Mouse (Mus musculus) ES-E14 (cell line): ENCODE data around the gene Tbck. TPM values are rescaled to one million over a fixed set of nuclear protein-coding genes. Genes with fewer than 3 reads are reported as not detected.

Source experiments
- DNase-seq: peaks from one replicate; pipeline ENCODE4 v3.0.0-alpha.2; 2013; ENCODE audit warnings: low read depth, low spot score
- H3K27ac ChIP-seq: 2 replicates; pipeline ENCODE4 v1.5.1; 2012; ENCODE audit warnings: low read depth, mild to moderate bottlenecking, low read length, moderate library complexity, mixed read lengths; ENCODE audit not compliant: poor library complexity, insufficient read depth, severe bottlenecking
- H3K36me3 ChIP-seq: 2 replicates; pipeline ENCODE4 v1.6.1; 2012; ENCODE audit warnings: mild to moderate bottlenecking, low read length, moderate library complexity, mixed read lengths; ENCODE audit not compliant: control insufficient read depth, poor library complexity, insufficient read depth, severe bottlenecking
- H3K4me1 ChIP-seq, 2 experiments: fragments of 150-350 bp in 1 of 2; sonication (generic) in 1 of 2; 2 replicates each; pipeline ENCODE4 v1.6.1; 2012; ENCODE audit warnings: low read length in 2 of 2, mild to moderate bottlenecking in 1 of 2, mixed read lengths in 1 of 2; ENCODE audit not compliant: control insufficient read depth in 2 of 2, insufficient read depth in 2 of 2, poor library complexity in 1 of 2
- H3K4me3 ChIP-seq, 2 experiments: fragments of 150-350 bp in 1 of 2; sonication (generic) in 1 of 2; 2 replicates each; pipeline ENCODE4 v1.5.1; 2012; ENCODE audit warnings: low read length in 2 of 2, low read depth in 1 of 2, mild to moderate bottlenecking in 1 of 2, mixed read lengths in 1 of 2; ENCODE audit not compliant: insufficient read depth in 1 of 2, poor library complexity in 1 of 2, severe bottlenecking in 1 of 2
- H3K9ac ChIP-seq: 2 replicates; pipeline ENCODE4 v1.6.1; 2012; ENCODE audit warnings: low read depth, mild to moderate bottlenecking, low read length, mixed read lengths; ENCODE audit not compliant: poor library complexity, insufficient read depth, severe bottlenecking
- H3K9me3 ChIP-seq: fragments of 150-350 bp; sonication (generic); 2 replicates; pipeline ENCODE4 v1.6.1; 2012; ENCODE audit warnings: low read depth, mild to moderate bottlenecking, low read length; ENCODE audit not compliant: control insufficient read depth, insufficient read depth
- CHD2 ChIP-seq: IDR thresholded peaks from 2 replicates; pipeline ENCODE4 v1.6.1; 2014; ENCODE audit warnings: mild to moderate bottlenecking, low read depth, low read length, inconsistent platforms
- HCFC1 ChIP-seq: IDR thresholded peaks from 2 replicates; pipeline ENCODE4 v1.6.1; 2012; ENCODE audit warnings: low read length, inconsistent platforms, borderline replicate concordance; ENCODE audit not compliant: insufficient read depth
- MAFK ChIP-seq: IDR thresholded peaks from 2 replicates; pipeline ENCODE4 v1.6.1; 2014; ENCODE audit warnings: mild to moderate bottlenecking, low read depth, low read length, inconsistent platforms; ENCODE audit not compliant: insufficient read depth
- ZC3H11A ChIP-seq: IDR thresholded peaks from 2 replicates; pipeline ENCODE4 v1.6.1; 2012; ENCODE audit warnings: low read depth, mild to moderate bottlenecking, inconsistent platforms, low read length, borderline replicate concordance
- ZNF384 ChIP-seq: IDR thresholded peaks from 2 replicates; pipeline ENCODE4 v1.6.1; 2012; ENCODE audit warnings: low read depth, low read length, inconsistent platforms
- in situ Hi-C, 2 experiments: fragments of 600-800 bp; cut with MboI; formaldehyde crosslinking; loops; one replicate each; pipeline ENCODE4 v1.15.1; 2025; ENCODE audit warnings: low sequenced_read_pairs in 2 of 2, inconsistent platforms in 1 of 2; ENCODE audit not compliant: unreplicated experiment in 2 of 2
- total RNA-seq: library from RNA; depleted of rRNA; stranded (reverse); fragments of 300-350 nt; gene quantifications from 2 replicates; pipeline ENCODE4 v1.2.3, GENCODE M21; 2012

Tbck gene
- total RNA-seq, 1 experiment = 8.4 TPM

DNA sequence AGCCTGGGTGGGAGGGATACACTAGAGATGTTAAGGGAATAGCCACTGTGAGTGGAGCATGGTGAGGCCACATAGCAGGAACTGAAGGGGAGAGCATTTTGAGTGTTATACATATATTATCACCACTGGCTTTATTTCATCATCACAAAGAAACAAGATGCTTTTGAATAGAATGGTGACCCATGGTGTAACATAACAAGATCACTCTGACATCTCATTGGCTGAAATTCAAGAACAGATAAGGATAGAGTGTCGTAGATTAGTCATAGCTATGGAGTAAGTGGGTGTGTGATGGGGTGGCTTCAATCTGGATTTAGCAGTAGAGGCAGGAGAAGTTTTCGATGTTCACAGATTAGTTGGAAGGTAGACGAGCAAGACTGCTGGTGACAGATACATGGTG is 64.8 kb downstream of the Tbck start:
- DNase-seq = no peak
- in situ Hi-C loops = no loop called here
- H3K4me1 ChIP-seq = no peaks in the 10 kb centered on the region
- H3K9ac ChIP-seq = no peak overlapping the region
- no peak overlapping the region for H3K27ac ChIP-seq
- peaks cover 3% of the 10 kb centered on the region; the same call in 1 of the 2 replicates for H3K36me3 ChIP-seq
- H3K9me3 ChIP-seq = no peaks in the 10 kb centered on the region
- no peak overlapping the region for H3K4me3 ChIP-seq
- no peak for TF ChIP-seq CHD2
- no peak for TF ChIP-seq ZNF384
- TF ChIP-seq ZC3H11A = no peak
- TF ChIP-seq MAFK = no peak
- no peak for TF ChIP-seq HCFC1

GRCm38 (mm10) chr3:132752772-132753171 is 68.8 kb downstream of the Tbck start:
- in situ Hi-C loops = no loop called here
- TF ChIP-seq ZNF384 = no peak
- no peak for TF ChIP-seq ZC3H11A

GRCm38 (mm10) chr3:132756274-132756673 is 72.3 kb downstream of the Tbck start:
- peaks cover 6% of the 10 kb centered on the region; the same call in 1 of the 2 replicates for H3K36me3 ChIP-seq
- H3K4me1 ChIP-seq = no peaks in the 10 kb centered on the region
- peak overlapping the region in 1 of 2 experiments; percentile 46; a peak in 1 of 4 replicates for H3K4me3 ChIP-seq
- in situ Hi-C loops = no loop called here
- H3K27ac ChIP-seq = no peak overlapping the region
- TF ChIP-seq HCFC1 = no peak
- TF ChIP-seq ZC3H11A = no peak
- TF ChIP-seq ZNF384 = no peak
- no peak for TF ChIP-seq CHD2
- no peak for TF ChIP-seq MAFK
- no peak overlapping the region; the same call in 1 of the 2 replicates for H3K9ac ChIP-seq
- DNase-seq = no peak
- no peaks in the 10 kb centered on the region for H3K9me3 ChIP-seq

More at GRCm38 (mm10) chr3:132752772-132753171, 68.8 kb downstream of the Tbck start:
- no peak for DNase-seq
- H3K4me1 ChIP-seq = no peaks in the 10 kb centered on the region
- no peak overlapping the region for H3K9ac ChIP-seq
- no peaks in the 10 kb centered on the region for H3K9me3 ChIP-seq
- no peak overlapping the region for H3K4me3 ChIP-seq
- no peak overlapping the region for H3K27ac ChIP-seq
- H3K36me3 ChIP-seq = peaks cover 6% of the 10 kb centered on the region; the same call in 1 of the 2 replicates

DNA sequence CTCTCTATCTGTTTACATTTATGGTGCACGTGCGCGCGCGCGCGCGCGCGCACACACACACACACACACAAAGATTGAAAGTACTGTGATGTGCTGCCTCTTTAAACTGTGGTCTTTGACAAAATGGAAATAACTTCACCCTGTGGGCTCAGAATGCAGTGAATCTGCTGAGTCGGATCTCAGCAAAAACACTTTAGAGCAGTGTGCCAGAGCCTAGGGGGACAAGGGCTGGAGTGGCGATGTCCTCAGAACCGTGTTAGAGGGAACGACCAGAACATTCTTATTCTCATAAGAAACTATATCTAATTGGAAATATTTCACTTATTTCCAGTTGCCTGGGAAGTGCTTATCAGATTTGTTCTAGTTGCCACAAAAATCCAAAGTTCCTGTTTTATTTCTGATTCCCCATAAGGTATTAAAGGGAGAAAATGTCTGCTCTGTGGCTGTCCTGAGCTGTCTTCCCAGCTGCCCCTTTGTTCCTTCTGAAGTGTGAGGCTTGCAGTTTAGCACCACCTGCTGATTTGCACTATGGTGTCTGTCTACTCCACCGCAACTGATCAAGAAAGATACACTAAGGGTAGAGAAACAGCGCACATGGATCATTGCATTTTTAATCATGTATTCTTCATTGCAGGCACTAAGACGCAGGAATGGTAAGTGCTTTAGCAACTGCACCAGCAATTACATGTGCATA is 82.2 kb downstream of the Tbck start:
- H3K4me1 ChIP-seq = no peaks in the 10 kb centered on the region
- H3K9me3 ChIP-seq = no peaks in the 10 kb centered on the region
- H3K9ac ChIP-seq = no peak overlapping the region; the same call in 1 of the 2 replicates
- H3K4me3 ChIP-seq = peak overlapping the region in 1 of 2 experiments; percentile 38; a peak in 1 of 4 replicates
- TF ChIP-seq CHD2 = no peak
- TF ChIP-seq MAFK = 0 out of 2 replicates have a peak, but pooled peaks have one; percentile 14
- no peak for DNase-seq
- no peaks in the 10 kb centered on the region for H3K36me3 ChIP-seq
- no peak overlapping the region for H3K27ac ChIP-seq
- in situ Hi-C loops = no loop called here

DNA sequence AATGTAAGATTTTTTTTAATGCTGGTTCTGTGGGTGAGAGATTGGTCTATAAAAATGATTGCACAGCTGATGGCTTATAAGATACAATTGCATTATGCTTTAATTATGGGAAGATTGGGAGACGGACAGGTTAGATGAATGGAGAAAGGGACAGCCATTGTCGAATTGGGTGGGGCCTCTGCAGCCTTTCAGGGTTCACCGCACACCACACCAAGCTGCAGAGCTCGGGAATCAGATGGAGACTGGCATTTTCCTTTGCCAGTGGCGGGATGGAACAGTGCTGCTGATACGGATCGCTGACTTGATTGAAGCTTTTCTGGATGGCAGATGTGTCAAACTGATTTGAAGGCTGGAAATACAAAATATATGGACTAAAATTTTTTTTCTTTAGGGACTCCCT is 88.1 kb downstream of the Tbck start:
- H3K9ac ChIP-seq = no peak overlapping the region
- peaks cover under 1% of the 10 kb centered on the region; the same call in 1 of the 2 replicates for H3K36me3 ChIP-seq
- H3K4me3 ChIP-seq = no peak overlapping the region
- H3K9me3 ChIP-seq = no peaks in the 10 kb centered on the region
- TF ChIP-seq MAFK (no peak), CHD2 (no peak), ZNF384 (no peak), HCFC1 (no peak), ZC3H11A (no peak)
- in situ Hi-C loops = no loop called here
- H3K4me1 ChIP-seq = no peaks in the 10 kb centered on the region
- no peak for DNase-seq
- no peak overlapping the region for H3K27ac ChIP-seq
